In genomic region chr15:80800765-80801164, GRCm38 (mm10) we compare ENCODE assay signal across 8 mouse cellular contexts.
A peak's percentile ranks its signal among the peaks of the same experiment; 100 is the strongest.
DNase-seq lines count a peak whose midpoint lies in the region; ATAC-seq and TF ChIP-seq lines count a peak whose summit lies in the region.

No protein-coding gene starts in this region.

- intact Hi-C loops in gastrocnemius, postnatal 14 days (cut with DNase I; ENCODE audit: low total_unique reads) = loop anchor here (10.0 kb wide), 1 partner anchor 74 kb away; no protein-coding TSS in a partner anchor

- H3K79me2 ChIP-seq in macrophage (ENCODE audit: inconsistent target) = peaks cover 72% of the 10 kb centered on the region

- H3K4me3 ChIP-seq in kidney, embryonic 14.5 days (ENCODE audit: low read length) = peak overlapping the region; percentile 55
- peak overlapping the region; percentile 76 for H3K4me3 ChIP-seq in heart, postnatal 0 days (ENCODE audit: low read depth, low read length)
- H3K4me3 ChIP-seq in macrophage (ENCODE audit: inconsistent target) = peak overlapping the region; percentile 70; the same call in 1 of the 2 replicates

- H3K36me3 ChIP-seq in kidney, embryonic 14.5 days (ENCODE audit: control insufficient read depth, insufficient read depth, low read length) = no peaks in the 10 kb centered on the region
- H3K36me3 ChIP-seq in heart, postnatal 0 days (replicated peaks; ENCODE audit: control insufficient read depth, insufficient read depth, low read length) = no peaks in the 10 kb centered on the region
- no peaks in the 10 kb centered on the region for H3K36me3 ChIP-seq in macrophage (ENCODE audit: inconsistent target)

- no peak for TF ChIP-seq EP300 in heart, postnatal 0 days (IDR thresholded peaks at IDR 0.05; ENCODE audit: low read depth)

- peak overlapping the region; percentile 50 for H3K4me2 ChIP-seq in kidney, embryonic 14.5 days (replicated peaks; ENCODE audit: low read depth, low read length)
- peak overlapping the region; percentile 71 for H3K4me2 ChIP-seq in heart, postnatal 0 days (ENCODE audit: low read depth, low read length)

- no peak for DNase-seq in kidney, adult 11 months
- DNase-seq in heart, postnatal 0 days (ENCODE audit: low spot score) = no peak
- DNase-seq in gastrocnemius, postnatal 10 days = no peak
- DNase-seq in gastrocnemius, postnatal 14 days = no peak
- DNase-seq in layer of hippocampus, adult 8-10 months (ENCODE audit: low spot score in 2 of 2) = no peak

- no peak overlapping the region; the same call in 1 of the 2 replicates for H3K27ac ChIP-seq in kidney, embryonic 14.5 days (ENCODE audit: low read depth, low read length)
- peak overlapping the region; percentile 93; the same call in 1 of the 2 replicates for H3K27ac ChIP-seq in heart, postnatal 0 days (ENCODE audit: low read depth)
- 0 out of 2 replicates have a peak overlapping the region, but pooled peaks have one; percentile 84 for H3K27ac ChIP-seq in macrophage

- H3K9me3 ChIP-seq in kidney, embryonic 14.5 days (ENCODE audit: control insufficient read depth, low read length) = no peaks in the 10 kb centered on the region
- H3K9me3 ChIP-seq in heart, postnatal 0 days (replicated peaks; ENCODE audit: control insufficient read depth, low read length) = no peaks in the 10 kb centered on the region

- H3K9ac ChIP-seq in kidney, embryonic 14.5 days (ENCODE audit: low read depth, low read length) = peak overlapping the region; percentile 31; the same call in 1 of the 2 replicates
- peak overlapping the region; percentile 47; the same call in 1 of the 2 replicates for H3K9ac ChIP-seq in heart, postnatal 0 days (replicated peaks; ENCODE audit: low read depth, low read length)

- TF ChIP-seq CTCF in heart, postnatal 0 days (IDR thresholded peaks at IDR 0.05; ENCODE audit: low read depth) = no peak

- peaks cover 17% of the 10 kb centered on the region; the same call in 1 of the 2 replicates for H3K4me1 ChIP-seq in kidney, embryonic 14.5 days (ENCODE audit: control insufficient read depth, insufficient read depth, low read length)
- peaks cover 24% of the 10 kb centered on the region for H3K4me1 ChIP-seq in heart, postnatal 0 days (ENCODE audit: control insufficient read depth, insufficient read depth)

- no peak for ATAC-seq in kidney, embryonic 14.5 days (ENCODE audit: low FRiP score, low TSS enrichment)
- peak; percentile 54 for ATAC-seq in activated CD4-positive, CD25-positive, alpha-beta regulatory T cell, adult 4 months
- ATAC-seq in heart, postnatal 0 days (ENCODE audit: insufficient read depth, low read depth) = no peak

- H3K27me3 ChIP-seq in kidney, embryonic 14.5 days (ENCODE audit: control insufficient read depth, insufficient read depth, low read length) = no peaks in the 10 kb centered on the region
- H3K27me3 ChIP-seq in heart, postnatal 0 days (ENCODE audit: control insufficient read depth, insufficient read depth, low read length) = no peaks in the 10 kb centered on the region

- 6% methylated on average over 4 of the region's 4 CpGs for WGBS in kidney, embryonic 14.5 days
- WGBS in heart, postnatal 0 days = 7% methylated on average over 4 of the region's 4 CpGs
- WGBS in macrophage (ENCODE audit: missing documents) = 21% methylated on average over 4 of the region's 4 CpGs
